Mouse (Mus musculus) small intestine, adult 2 months (tissue): Measurements from ENCODE around the gene Rab4a.

ENCODE experiments used
- CTCF ChIP-seq: fragments of 200-500 bp; IDR thresholded peaks from 2 replicates; pipeline ENCODE4 v1.5.1; 2012; ENCODE audit warnings: low read depth, mild to moderate bottlenecking, control low read depth, inconsistent platforms, low read length, moderate library complexity, mixed read lengths; ENCODE audit not compliant: insufficient replicate concordance, insufficient read length; ENCODE audit errors: extremely low read depth
- POLR2A ChIP-seq: fragments of 200-500 bp; IDR thresholded peaks from 2 replicates; pipeline ENCODE4 v1.6.1; 2012; ENCODE audit warnings: low read depth, mild to moderate bottlenecking, control low read depth, inconsistent platforms, low read length, moderate library complexity

GRCm38 (mm10) chr8:123807024-123807431, 1.2 kb downstream of the Rab4a start:
- TF ChIP-seq POLR2A (no peak), CTCF (no peak)
